Mouse (Mus musculus) liver, embryonic 18 days (tissue): ENCODE data around the gene Cyb5r1. TPM values are rescaled to one million over a fixed set of nuclear protein-coding genes. Genes with fewer than 3 reads are reported as not detected.

Experiments used
- polyA plus RNA-seq: library from polyadenylated mRNA; depleted of rRNA; stranded (reverse); fragments of >200 nt; gene quantifications from 2 replicates; pipeline ENCODE4 v1.2.3, GENCODE M21; 2012; rRNA removed

Cyb5r1 gene
- polyA plus RNA-seq, result 11.8 and 13.1 TPM in 2 replicates

DNA sequence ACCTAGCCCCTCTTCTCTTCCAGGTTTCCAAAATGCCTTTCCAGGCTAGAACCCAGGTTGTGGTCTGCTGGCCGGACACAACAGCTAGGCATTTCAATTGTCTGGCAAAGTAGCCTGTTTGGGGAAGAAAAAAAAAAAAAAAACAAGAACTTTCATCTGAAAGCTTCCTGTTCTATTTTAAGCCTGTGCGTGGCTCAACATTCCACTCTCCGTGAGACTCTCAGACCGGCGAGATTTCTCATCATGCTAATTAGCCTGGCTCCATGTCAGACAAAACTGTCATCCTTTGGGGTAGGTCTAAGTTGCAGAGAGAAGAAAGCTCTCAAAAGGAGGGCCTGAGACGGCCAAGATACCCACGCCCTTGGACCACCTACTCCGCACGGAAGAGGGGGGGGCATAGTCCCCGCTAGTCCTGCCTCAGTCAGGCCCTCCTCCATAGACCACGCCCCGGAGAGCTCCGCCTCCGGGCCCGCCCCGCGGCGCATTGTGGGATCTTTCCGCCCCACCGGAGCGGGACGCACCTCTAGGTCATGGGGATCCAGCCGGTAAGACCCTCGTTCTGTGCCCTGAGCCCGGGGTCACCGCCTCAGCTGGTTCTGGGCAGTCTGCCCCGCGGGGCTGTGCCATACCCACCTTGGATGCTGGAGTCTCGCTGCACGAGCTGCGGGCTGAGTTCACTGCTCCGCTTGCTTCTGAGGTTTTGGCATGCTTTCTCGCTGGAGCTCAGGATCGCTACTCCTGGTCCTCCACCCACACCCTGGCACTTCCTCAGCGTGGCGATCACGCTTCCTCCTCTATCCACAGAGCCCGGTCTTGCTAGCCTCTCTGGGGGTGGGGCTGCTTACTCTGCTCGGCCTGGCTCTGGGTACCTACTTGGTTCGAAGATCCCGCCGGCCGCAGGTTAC lies at the start of gene Cyb5r1:
Gene Cyb5r1, plus strand, starts transcription at position 51 of the 905 bp plus-strand sequence.

GRCm38 (mm10) chr1:134361857-134362212 lies 43.5 kb upstream of the Cyb5r1 start, which contains the start of gene Tmem183a:
Gene Tmem183a, minus strand, starts transcription at chr1:134361979.

DNA sequence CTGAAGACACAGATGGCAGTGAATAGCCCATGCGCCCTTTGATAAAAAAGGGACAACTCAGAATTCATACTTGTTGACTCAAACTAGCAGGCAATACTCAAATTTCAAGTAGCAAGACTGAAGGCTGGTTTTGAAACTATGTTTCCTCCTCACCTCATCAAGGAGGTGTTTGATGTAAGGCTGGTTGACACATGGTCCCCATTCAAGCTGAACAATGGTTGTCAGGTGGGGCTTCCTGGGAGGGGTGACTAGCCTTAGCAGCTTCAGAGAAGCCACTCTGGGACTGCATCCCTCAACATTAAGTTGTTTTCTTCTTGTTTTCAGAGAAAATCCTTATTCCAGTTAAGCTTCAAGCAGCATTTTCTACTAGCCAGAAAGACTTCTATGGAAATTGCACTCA lies 19.7 kb upstream of the Cyb5r1 start, which contains the start of gene 4933406M09Rik:
Gene 4933406M09Rik, plus strand, starts transcription at position 275 of the 400 bp plus-strand sequence.

GRCm38 (mm10) chr1:134415168-134415831 lies 9.9 kb downstream of the Cyb5r1 start, which contains the start of gene Adipor1:
Gene Adipor1, plus strand, starts transcription at chr1:134415378.

DNA sequence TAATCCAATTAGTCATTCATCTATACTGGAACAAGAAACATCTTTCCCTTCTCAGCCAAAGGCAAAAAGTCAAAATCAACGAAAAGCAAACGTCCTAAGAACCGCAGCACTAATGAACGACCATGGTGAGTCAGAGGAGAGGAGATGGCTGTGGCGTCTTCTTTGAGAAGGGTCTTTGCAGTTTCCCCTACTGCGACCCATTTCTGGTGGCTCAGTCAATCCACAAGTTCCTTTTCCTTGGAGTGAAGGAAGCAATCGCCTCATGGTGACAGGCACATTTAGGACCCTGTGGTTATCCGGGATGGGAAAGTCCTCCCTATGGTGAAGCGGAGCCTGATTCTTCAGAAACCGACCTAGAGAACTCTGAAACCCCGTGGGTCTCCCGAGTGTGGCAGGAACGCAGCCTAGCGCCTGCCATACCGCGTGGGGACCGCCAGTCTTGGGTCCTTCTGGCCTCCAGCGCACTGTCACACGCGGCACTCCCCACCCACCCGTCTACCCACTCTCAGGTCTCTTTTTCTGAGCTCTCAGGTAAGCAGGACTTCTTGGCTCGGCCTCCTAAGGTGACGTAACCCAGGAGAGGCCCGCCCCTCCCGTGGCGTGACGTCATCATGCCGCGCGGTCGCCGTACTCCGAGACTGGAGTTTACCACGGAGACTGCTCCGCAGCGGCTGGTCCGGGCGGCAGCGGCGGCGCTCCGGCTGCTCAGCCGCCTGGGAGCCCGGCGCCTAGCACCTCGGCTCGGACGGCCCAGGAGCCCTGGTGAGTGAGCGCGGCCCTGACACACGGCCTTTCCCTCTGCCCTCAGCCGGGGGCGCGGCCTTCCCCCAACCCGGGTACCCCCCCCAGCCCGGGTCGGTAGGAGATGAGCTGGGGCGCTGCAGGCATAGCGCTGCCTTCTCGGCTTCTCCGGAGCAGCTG lies 49.8 kb downstream of the Cyb5r1 start, which contains the start of gene Klhl12:
Gene Klhl12, plus strand, starts transcription at position 628 of the 921 bp plus-strand sequence.

Other genes with a start within 250 kb of the Cyb5r1 start
- 21.6 and 27.7 TPM in 2 replicates for gene Chil1, start 223.4 kb upstream of the Cyb5r1 start, polyA plus RNA-seq
- 0.06 and 0.13 TPM in 2 replicates for gene Mybph, start 212.1 kb upstream of the Cyb5r1 start, polyA plus RNA-seq
- 4.9 and 8.5 TPM in 2 replicates for gene Adora1, start 170.1 kb upstream of the Cyb5r1 start, polyA plus RNA-seq
- gene Myog, start 115.6 kb upstream of the Cyb5r1 start, polyA plus RNA-seq, result 0.02 and 0.05 TPM in 2 replicates
- 1.8 and 1.9 TPM in 2 replicates for gene Ppfia4, start 72.6 kb upstream of the Cyb5r1 start, polyA plus RNA-seq
- gene Tmem183a, start 43.6 kb upstream of the Cyb5r1 start, polyA plus RNA-seq, result 38.3 and 39.5 TPM in 2 replicates
- gene 4933406M09Rik, start 19.6 kb upstream of the Cyb5r1 start, polyA plus RNA-seq, result not detected in 2 replicates
- gene Adipor1, start 9.8 kb downstream of the Cyb5r1 start, polyA plus RNA-seq, result 63.3 and 65.7 TPM in 2 replicates
- gene Klhl12, start 50.0 kb downstream of the Cyb5r1 start, polyA plus RNA-seq, result 11.3 and 12.4 TPM in 2 replicates
- gene Rabif, start 89.1 kb downstream of the Cyb5r1 start, polyA plus RNA-seq, result 8.5 and 9.0 TPM in 2 replicates
- gene Mgat4e, start 144.1 kb downstream of the Cyb5r1 start, polyA plus RNA-seq, result not detected in 2 replicates
- gene Kdm5b, start 154.6 kb downstream of the Cyb5r1 start, polyA plus RNA-seq, result 2.8 and 3.3 TPM in 2 replicates
- 0.01 TPM in 2 replicates for gene Syt2, start 241.1 kb downstream of the Cyb5r1 start, polyA plus RNA-seq